Mouse (Mus musculus) urinary bladder, postnatal 14 days (tissue): Measurements from ENCODE around the gene Smndc1.

ENCODE experiments used
- DNase-seq: peaks from one replicate; pipeline ENCODE4 v3.0.0; 2021; ENCODE audit warnings: low spot score

The Smndc1 gene

GRCm38 (mm10) chr19:53383336-53383735, 7.0 kb downstream of the Smndc1 start:
- DNase-seq, result no peak

DNA sequence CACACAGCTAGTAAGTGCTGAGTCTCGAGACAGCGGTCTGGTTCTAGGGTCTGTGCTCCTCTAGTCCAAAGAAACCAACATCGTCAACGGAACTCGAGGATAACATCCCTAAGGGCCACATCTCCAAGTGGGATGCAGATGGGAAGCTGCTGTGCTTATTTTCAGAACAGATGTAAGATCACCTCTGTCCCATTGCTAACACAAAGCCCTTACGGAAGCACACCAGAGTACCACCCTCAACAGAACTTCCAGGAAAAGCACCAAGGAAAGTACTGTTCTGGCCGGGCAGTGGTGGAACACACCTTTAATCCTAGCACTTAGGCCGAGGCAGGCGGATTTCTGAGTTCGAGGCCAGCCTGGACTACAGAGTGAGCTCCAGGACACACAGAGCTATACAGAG, 12.0 kb downstream of the Smndc1 start:
- DNase-seq, result no peak

GRCm38 (mm10) chr19:53377652-53378051, 12.7 kb downstream of the Smndc1 start:
- DNase-seq, result no peak

DNA sequence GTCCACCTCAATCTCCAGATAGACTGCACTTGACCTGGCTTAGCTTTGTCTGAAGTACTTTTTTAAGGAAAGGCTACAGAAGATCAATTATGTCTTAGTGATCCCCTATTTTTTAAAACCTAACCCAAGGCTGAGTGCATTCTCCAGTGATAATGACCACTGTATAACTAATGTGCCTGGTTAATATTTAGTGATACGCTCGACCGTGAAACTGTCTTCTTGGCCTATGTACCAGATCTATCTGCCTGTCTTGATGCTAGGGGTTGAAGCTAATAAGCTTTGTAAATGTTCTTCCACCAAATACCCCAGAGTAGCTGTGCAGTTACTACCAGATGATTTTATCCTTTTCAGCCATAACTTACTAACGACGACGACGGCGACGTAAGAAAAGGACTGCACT, 14.6 kb downstream of the Smndc1 start:
- no peak for DNase-seq

DNA sequence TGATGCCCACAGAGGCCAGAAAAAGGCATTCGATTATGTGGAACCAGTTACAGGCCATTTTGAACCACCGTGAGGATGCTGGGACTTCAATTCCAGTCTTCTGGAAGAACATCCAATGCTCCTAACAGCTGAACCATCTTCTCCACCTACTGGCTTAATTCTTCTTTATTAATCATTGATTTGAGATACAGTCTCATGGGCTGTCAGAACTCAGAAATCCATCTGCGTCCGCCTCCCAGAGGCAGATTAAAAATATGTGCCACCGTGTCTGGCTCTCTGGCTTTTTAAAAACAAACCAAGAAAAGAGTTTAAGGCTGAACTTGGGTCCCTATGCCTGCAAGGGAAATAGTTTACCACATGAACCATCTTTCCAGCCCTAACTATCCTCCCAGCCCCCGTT, 15.1 kb downstream of the Smndc1 start:
- DNase-seq, result no peak

GRCm38 (mm10) chr19:53373570-53373969, 16.8 kb downstream of the Smndc1 start:
- DNase-seq, result no peak

- DNase-seq, result no peak
Observed at GRCm38 (mm10) chr19:53371666-53372065, 18.7 kb downstream of the Smndc1 start, which contains the start of gene Gm10197. Gm10197 (minus strand) TSS chr19:53371766.

DNA sequence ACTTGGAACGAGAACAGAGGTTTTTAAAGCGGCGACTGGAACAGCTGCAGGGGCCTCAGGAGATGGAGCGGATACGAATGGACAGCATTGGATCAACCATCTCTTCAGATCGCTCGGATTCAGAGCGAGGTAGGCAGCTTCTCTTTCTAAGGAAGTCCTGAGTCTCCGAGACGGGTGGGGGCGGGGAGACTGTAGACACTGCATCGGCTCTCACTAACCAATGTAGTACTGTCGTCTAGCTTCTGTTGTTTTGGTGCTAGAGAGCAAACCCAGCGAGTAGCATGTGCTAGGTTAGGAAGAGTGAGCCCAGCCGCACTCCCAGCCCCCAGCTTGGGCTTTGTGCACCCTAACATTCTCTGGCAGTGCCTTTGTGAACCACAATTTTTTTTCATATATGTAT, 20.1 kb downstream of the Smndc1 start:
- no peak for DNase-seq

DNA sequence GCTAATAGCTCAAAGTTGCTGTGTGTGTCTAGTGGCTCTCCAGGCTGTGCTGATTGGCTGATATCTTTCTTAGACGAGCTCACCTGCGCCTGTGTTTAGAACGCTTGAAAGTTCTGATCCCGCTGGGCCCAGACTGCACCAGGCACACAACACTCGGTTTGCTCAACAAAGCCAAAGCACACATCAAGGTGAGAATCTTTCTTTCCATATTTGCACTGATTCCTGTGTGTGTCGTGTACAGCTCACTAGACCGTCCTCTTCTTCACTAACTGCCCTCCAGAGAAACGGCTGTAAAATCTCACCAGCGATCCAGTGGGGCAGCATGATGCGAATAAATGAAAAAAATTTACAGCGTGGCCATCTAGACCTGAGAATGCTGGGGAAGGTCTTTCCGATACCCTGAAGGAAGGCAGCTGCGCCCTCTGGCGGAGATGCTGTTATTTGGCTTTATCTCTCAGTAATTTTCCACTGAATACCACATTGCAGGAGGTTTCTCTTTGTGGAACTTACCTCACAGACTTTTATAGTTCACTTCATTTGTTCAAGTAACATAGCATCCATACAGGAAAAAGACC, 20.8 kb downstream of the Smndc1 start:
- peak; percentile 83 for DNase-seq

DNA sequence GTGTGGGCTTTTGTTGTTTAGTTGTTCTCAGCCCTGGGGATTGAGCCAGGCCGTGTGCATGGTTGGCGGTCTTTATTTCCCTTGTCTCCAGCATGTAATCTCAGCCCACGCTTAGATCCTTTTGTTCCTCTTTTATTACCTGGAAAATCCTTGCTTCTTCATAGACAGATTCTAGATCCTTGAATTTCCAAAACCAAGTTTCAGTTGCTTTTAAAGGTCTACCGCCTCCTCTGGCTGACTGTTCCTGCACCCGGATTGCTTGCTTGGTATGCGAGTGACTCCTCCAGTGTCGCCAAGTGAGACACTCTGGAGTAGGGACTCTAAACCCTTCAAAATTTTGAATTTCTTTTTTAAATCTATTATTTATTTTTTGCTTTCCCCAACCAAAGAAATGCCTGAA, 23.5 kb downstream of the Smndc1 start:
- no peak for DNase-seq

GRCm38 (mm10) chr19:53366057-53366775, 24.2 kb downstream of the Smndc1 start:
- DNase-seq, result no peak

GRCm38 (mm10) chr19:53364963-53365362, 25.4 kb downstream of the Smndc1 start:
- DNase-seq, result peak; percentile 78

DNA sequence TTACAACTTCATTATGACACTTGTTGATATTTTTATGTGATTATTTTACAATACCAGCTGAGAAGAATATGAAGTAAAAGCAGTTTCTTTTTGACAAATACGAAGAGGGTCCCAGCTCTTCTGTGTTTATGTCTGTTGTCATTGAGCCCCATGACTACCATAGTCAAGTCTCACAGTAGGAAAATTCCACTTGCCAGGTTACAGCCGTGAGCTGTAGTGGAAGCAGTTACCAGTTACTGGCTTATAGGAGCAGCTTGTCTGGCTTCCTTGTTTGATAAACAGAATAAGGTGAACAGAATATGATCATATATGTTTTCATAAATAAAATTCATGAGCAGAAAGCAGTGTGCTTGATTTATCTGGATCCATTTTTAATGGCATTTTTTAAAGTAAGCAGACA, 25.8 kb downstream of the Smndc1 start:
- DNase-seq, result no peak

DNA sequence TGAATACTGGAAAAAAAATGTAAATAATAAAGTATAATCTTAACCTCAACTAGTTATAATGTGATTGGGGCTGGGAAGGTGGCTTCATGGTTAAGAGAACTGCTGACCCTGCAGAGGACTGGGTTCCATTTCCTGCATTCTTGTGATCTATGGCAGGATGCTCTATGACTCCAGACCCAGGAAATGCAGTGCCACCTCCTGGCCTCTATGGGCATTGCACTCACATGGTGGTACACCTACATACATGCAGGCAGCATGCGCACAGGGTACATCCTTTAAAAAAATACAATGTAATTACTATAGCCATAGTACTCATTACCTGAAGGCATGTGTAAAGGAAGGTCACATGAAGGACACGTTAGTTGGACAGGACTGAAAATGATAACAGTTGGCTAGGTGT, 27.4 kb downstream of the Smndc1 start:
- no peak for DNase-seq

- DNase-seq, result no peak
Observed at GRCm38 (mm10) chr19:53360265-53360958, 30.0 kb downstream of the Smndc1 start.

DNA sequence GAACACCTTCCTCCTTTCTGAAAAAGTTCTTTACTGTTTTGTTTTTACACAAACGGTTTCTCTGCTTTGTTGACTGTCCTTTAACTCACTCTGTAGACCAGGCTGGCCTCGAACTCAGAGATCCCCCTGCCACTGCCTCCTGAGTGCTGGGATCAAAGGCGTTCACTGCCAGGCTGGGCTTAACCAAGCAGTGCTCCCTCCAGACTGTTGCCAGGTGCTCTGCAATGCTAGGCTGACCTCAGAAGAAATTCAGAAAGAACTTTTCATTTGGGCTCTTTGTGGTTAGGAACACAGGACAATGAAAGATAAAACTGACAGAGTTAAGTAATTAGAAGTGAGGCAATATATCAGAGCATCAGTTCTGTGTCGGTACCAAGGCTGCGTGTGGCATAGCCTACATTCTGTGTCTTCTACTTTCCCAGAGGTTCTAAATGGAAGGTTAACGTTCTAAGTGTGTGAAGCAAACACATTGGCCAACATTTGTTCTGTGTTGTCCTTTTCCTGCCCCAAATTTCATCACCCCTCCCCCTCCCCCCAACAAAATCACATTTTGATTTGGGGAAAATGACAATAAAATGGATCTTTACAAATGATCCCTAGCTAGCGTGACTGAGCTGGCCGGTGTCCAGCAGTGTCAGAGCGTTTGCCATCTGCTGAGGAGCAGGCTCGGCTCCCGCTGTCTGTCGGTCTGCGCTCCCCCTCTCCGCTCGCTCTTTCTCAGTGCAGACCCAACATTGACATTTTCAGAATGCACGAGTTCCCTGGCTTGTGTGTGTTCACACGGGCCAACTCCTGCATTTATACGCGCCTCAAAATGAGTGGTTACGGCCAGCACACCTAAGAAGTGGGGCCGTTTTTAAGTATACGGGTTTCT, 31.0 kb downstream of the Smndc1 start:
- peak; percentile 44 for DNase-seq

GRCm38 (mm10) chr19:53355065-53355464, 35.3 kb downstream of the Smndc1 start:
- no peak for DNase-seq

DNA sequence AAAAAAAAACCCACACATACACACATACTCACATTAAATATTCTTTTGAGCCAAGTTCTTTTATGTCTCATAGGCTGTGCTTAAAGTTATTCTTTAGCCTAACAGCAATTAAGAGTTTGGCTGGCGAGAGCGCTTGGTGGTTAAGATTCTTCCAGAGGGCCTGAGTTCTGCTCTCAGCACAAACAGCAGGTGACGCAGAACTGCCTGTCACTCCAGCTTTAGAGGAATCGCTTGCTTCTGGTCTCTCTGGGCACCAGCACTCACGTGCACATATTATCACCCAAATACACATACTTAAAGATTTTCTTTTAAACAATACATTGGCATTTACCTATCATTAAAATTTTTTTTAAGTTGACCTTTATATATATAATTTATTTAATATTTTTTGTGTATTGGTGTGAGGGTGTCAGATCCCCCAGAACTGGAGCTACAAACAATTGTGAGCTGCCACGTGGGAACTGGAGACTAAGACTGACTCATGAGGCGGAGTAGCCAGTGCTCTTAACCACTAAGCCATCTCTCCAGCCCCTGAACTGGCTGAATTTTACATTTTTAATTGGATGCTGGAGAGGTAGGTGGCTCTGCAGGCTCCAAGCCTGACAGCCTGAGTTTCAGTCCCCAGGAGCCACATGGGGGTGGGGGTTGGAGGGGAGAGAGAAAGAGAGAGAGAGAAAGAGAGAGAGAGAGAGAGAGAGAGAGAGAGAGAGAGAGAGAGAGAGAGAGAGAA, 35.9 kb downstream of the Smndc1 start:
- DNase-seq, result no peak

GRCm38 (mm10) chr19:53353864-53354263, 36.5 kb downstream of the Smndc1 start:
- no peak for DNase-seq

- DNase-seq, result no peak
Observed at GRCm38 (mm10) chr19:53345766-53346165, 44.6 kb downstream of the Smndc1 start.

GRCm38 (mm10) chr19:53344062-53344461, 46.3 kb downstream of the Smndc1 start:
- no peak for DNase-seq
